Mouse (Mus musculus): Measurements from ENCODE around the gene Vmn1r6.
"Not testable (repeated sequence)": the region's sequence is repeated elsewhere in the genome, so short reads cannot be mapped to it uniquely, and the experiment has no call there.

The Vmn1r6 gene

GRCm38 (mm10) chr6:56996943-56997342, at the start of gene Vmn1r6:
TSS of gene Vmn1r6 (plus strand) at chr6:56997243.
- no peak for DNase-seq

GRCm38 (mm10) chr6:56956436-56956835, 40.6 kb upstream of the Vmn1r6 start:
- no peak for DNase-seq

GRCm38 (mm10) chr6:56969973-56970372, 27.1 kb upstream of the Vmn1r6 start, which contains the start of gene Vmn1r5:
TSS of gene Vmn1r5 (plus strand) at chr6:56970273.
- DNase-seq: no peak

GRCm38 (mm10) chr6:57025224-57025623, 28.2 kb downstream of the Vmn1r6 start, which contains the start of gene Vmn1r7:
TSS of gene Vmn1r7 (minus strand) at chr6:57025324.
- DNase-seq: not testable (repeated sequence)

- DNase-seq: no peak
These were observed 34.9 kb downstream of the Vmn1r6 start, which contains the start of gene Vmn1r8 for GRCm38 (mm10) chr6:57031984-57032383. TSS of gene Vmn1r8 (plus strand) at chr6:57032284.

GRCm38 (mm10) chr6:57034674-57035073, 37.6 kb downstream of the Vmn1r6 start:
- DNase-seq: no peak

All from cerebellum, adult 11-12 months (tissue).